Mouse (Mus musculus) stomach, postnatal 0 days (tissue): Measurements from ENCODE around the gene Card10. TPM values are rescaled to one million over a fixed set of nuclear protein-coding genes. Genes with fewer than 3 reads are reported as not detected.
"Not testable (repeated sequence)": the region's sequence is repeated elsewhere in the genome, so short reads cannot be mapped to it uniquely, and the experiment has no call there.

Experiments used
- ATAC-seq: fragments of 200-750 bp; cut with Nextera tagmentation; 2 replicates; pipeline ENCODE4 v1.8.0; 2017; ENCODE audit not compliant: low FRiP score, low TSS enrichment
- DNase-seq: peaks from one replicate; pipeline ENCODE4 v3.0.0-alpha.2; 2016; ENCODE audit warnings: low spot score
- H3K27ac ChIP-seq: fragments of 300-500 bp; sonication (generic); replicated peaks from 2 replicates; pipeline ENCODE4 v1.5.1; 2014; ENCODE audit warnings: mild to moderate bottlenecking, control low read depth
- H3K27me3 ChIP-seq: fragments of 300-500 bp; sonication (generic); 2 replicates; pipeline ENCODE4 v1.6.1; 2014; ENCODE audit warnings: low read length; ENCODE audit not compliant: control insufficient read depth, insufficient read depth
- H3K36me3 ChIP-seq: fragments of 300-500 bp; sonication (generic); 2 replicates; pipeline ENCODE4 v1.6.1; 2014; ENCODE audit warnings: low read length, mixed read lengths; ENCODE audit not compliant: control insufficient read depth, insufficient read depth
- H3K4me1 ChIP-seq: fragments of 300-500 bp; sonication (generic); replicated peaks from 2 replicates; pipeline ENCODE4 v1.6.1; 2014; ENCODE audit warnings: antibody characterized with exemption; ENCODE audit not compliant: control insufficient read depth, insufficient read depth
- H3K4me2 ChIP-seq: fragments of 300-500 bp; sonication (generic); replicated peaks from 2 replicates; pipeline ENCODE4 v1.6.1; 2014; ENCODE audit warnings: low read depth, mild to moderate bottlenecking, control low read depth, moderate library complexity
- H3K4me3 ChIP-seq: fragments of 300-500 bp; sonication (generic); 2 replicates; pipeline ENCODE4 v1.5.1; 2014; ENCODE audit warnings: low read depth, low read length, control low read depth
- H3K9ac ChIP-seq: fragments of 300-500 bp; sonication (generic); 2 replicates; pipeline ENCODE4 v1.6.1; 2014; ENCODE audit warnings: mild to moderate bottlenecking, low read length, control low read depth, mixed read lengths
- H3K9me3 ChIP-seq: fragments of 300-500 bp; sonication (generic); 2 replicates; pipeline ENCODE4 v1.6.1; 2016; ENCODE audit warnings: low read length; ENCODE audit not compliant: control insufficient read depth
- CTCF ChIP-seq: IDR thresholded peaks from 2 replicates; pipeline ENCODE4 v1.5.1; 2016; ENCODE audit warnings: antibody characterized with exemption, low read depth, mild to moderate bottlenecking, moderate library complexity
- EP300 ChIP-seq: optimal IDR thresholded peaks from 2 replicates; pipeline ENCODE3; 2016; ENCODE audit warnings: antibody characterized with exemption
- WGBS: fragments of 180-500 bp; shearing (Covaris S2); extraction: QIAGEN DNeasy Blood & Tissue Kit; methylation state at CpG from one replicate; pipeline ENCODE4 v1.1.7; 2014; 5-methylcytosine and 5-hydroxymethylcytosine counted together
- polyA plus RNA-seq: library from polyadenylated mRNA; unstranded; fragments of >200 nt; fragmentation: Nextera tagmentation; extraction: Ambion mirVana; gene quantifications from 2 replicates; pipeline ENCODE4 v1.2.1, GENCODE M21; 2015

The Card10 gene
- polyA plus RNA-seq, 1 experiment from 2014 or later = 2.4 TPM

GRCm38 (mm10) chr15:78848467-78848866, 45.6 kb upstream of the Card10 start:
- Histone ChIP-seq H3K4me3 (no peak overlapping the region), H3K27ac (peak overlapping the region; percentile 89; the same call in 1 of the 2 replicates), H3K27me3 (no peaks in the 10 kb centered on the region), H3K9me3 (no peaks in the 10 kb centered on the region), H3K9ac (no peak overlapping the region), H3K4me2 (no peak overlapping the region), H3K36me3 (peaks cover 9% of the 10 kb centered on the region; the same call in 1 of the 2 replicates), H3K4me1 (peaks cover 13% of the 10 kb centered on the region; the same call in 1 of the 2 replicates)
- peak; percentile 97 for TF ChIP-seq CTCF
- no peak for TF ChIP-seq EP300
- DNase-seq (peak; percentile 94), ATAC-seq (no peak)
- WGBS = 20% methylated on average over 5 of the region's 5 CpGs

GRCm38 (mm10) chr15:78846805-78847204, 44.0 kb upstream of the Card10 start:
- H3K27me3 ChIP-seq, ATAC-seq, H3K36me3 ChIP-seq, H3K9me3 ChIP-seq, H3K4me2 ChIP-seq, H3K4me3 ChIP-seq, DNase-seq, H3K9ac ChIP-seq: not testable (repeated sequence)
- H3K4me1 ChIP-seq = peaks cover 14% of the 10 kb centered on the region; the same call in 1 of the 2 replicates
- 67% methylated on average over 7 of the region's 7 CpGs for WGBS
- H3K27ac ChIP-seq = peak overlapping the region; percentile 98; the same call in 1 of the 2 replicates

GRCm38 (mm10) chr15:78846352-78846751, 43.5 kb upstream of the Card10 start:
- Histone ChIP-seq H3K27me3 (no peaks in the 10 kb centered on the region), H3K36me3 (peaks cover 9% of the 10 kb centered on the region; the same call in 1 of the 2 replicates), H3K9ac (peak overlapping the region; percentile 45; the same call in 1 of the 2 replicates), H3K4me3 (no peak overlapping the region), H3K4me2 (0 out of 2 replicates have a peak overlapping the region, but pooled peaks have one; percentile 17), H3K9me3 (no peaks in the 10 kb centered on the region), H3K27ac (peak overlapping the region; percentile 98), H3K4me1 (peaks cover 15% of the 10 kb centered on the region)
- TF ChIP-seq EP300 (no peak), CTCF (no peak)
- no peak for DNase-seq
- ATAC-seq = no peak
- 69% methylated on average over 8 of the region's 8 CpGs for whole genome bisulfite sequencing

GRCm38 (mm10) chr15:78845867-78846266, 43.0 kb upstream of the Card10 start:
- Histone ChIP-seq H3K9me3 (no peaks in the 10 kb centered on the region), H3K36me3 (peaks cover 9% of the 10 kb centered on the region; the same call in 1 of the 2 replicates), H3K4me3 (no peak overlapping the region), H3K27ac (peak overlapping the region; percentile 98), H3K4me2 (peak overlapping the region; percentile 81), H3K9ac (peak overlapping the region; percentile 45; the same call in 1 of the 2 replicates), H3K4me1 (peaks cover 17% of the 10 kb centered on the region), H3K27me3 (no peaks in the 10 kb centered on the region)
- ATAC-seq = peak; percentile 25
- 49% methylated on average over 8 of the region's 8 CpGs for WGBS
- peak; percentile 85 for DNase-seq
- TF ChIP-seq EP300 (no peak), CTCF (0 out of 2 replicates have a peak, but pooled peaks have one; percentile 10)

- Histone ChIP-seq H3K9ac (peak overlapping the region; percentile 45), H3K27me3 (no peaks in the 10 kb centered on the region), H3K4me2 (peak overlapping the region; percentile 81), H3K27ac (peak overlapping the region; percentile 98), H3K4me3 (0 out of 2 replicates have a peak overlapping the region, but pooled peaks have one; percentile 4), H3K4me1 (peaks cover 19% of the 10 kb centered on the region), H3K36me3 (peaks cover 9% of the 10 kb centered on the region; the same call in 1 of the 2 replicates), H3K9me3 (no peaks in the 10 kb centered on the region)
- ATAC-seq (peak; percentile 47), DNase-seq (peak; percentile 87)
- WGBS = 43% methylated on average over 11 of the region's 11 CpGs
- TF ChIP-seq EP300 (no peak), CTCF (no peak)
Observed at GRCm38 (mm10) chr15:78845321-78845720, 42.5 kb upstream of the Card10 start.

- Histone ChIP-seq H3K27me3 (no peaks in the 10 kb centered on the region), H3K4me3 (peak overlapping the region; percentile 77), H3K27ac (peak overlapping the region; percentile 98), H3K36me3 (peaks cover 9% of the 10 kb centered on the region; the same call in 1 of the 2 replicates), H3K4me1 (peaks cover 19% of the 10 kb centered on the region), H3K9ac (peak overlapping the region; percentile 95), H3K4me2 (peak overlapping the region; percentile 81), H3K9me3 (no peaks in the 10 kb centered on the region)
- TF ChIP-seq CTCF (peak; percentile 48), EP300 (no peak)
- 15% methylated on average over 9 of the region's 9 CpGs for WGBS
- DNase-seq (peak; percentile 88), ATAC-seq (peak; percentile 54)
Observed at GRCm38 (mm10) chr15:78844791-78845190, 41.9 kb upstream of the Card10 start.
